Mouse (Mus musculus) kidney, postnatal 14 days (tissue): ENCODE measurements around the gene Dis3l2.
A peak's percentile ranks its signal among the peaks of the same experiment; 100 is the strongest.

Experiments used
- DNase-seq: peaks from one replicate; pipeline ENCODE4 v3.0.0; 2022; ENCODE audit warnings: mixed read lengths

Gene Dis3l2

GRCm38 (mm10) chr1:86925776-86926175 is 222.2 kb downstream of the Dis3l2 start:
- DNase-seq = peak; percentile 55

DNA sequence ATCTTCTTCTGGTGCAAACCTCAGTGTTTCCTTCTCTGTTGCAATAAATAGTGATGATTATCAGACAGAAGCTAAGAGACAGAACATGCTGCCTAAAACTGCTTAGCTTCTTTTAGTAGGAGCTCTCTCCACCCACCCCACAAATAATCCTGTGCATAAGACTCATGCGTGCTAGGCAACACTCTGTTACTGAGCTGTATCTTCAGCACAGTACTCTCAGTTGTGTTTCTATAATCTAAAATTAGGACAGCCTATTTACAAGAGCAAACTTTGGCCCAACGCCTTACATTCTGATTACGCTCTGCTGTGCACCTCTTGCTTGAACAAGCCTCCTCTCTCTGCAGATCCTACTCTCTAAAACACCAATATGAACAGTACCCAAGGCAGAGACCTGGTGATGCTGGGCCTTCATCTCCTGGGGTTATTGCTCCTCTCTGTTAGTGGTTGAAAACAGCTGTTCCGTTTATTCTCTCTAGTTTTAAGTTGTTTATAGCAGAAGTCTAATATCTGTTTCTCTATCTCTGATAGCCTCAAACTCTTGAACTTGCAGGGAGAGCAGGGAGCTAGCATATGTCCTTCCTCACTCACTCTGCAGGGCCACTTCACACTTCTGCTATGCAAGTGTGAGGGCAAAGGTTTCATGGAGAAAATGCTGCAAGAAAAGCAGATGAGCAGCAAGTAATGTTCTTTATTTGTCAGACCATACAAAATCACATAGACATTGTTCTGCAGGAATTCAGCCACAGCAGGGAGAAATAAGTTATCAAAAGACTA is 228.2 kb downstream of the Dis3l2 start:
- no peak for DNase-seq

DNA sequence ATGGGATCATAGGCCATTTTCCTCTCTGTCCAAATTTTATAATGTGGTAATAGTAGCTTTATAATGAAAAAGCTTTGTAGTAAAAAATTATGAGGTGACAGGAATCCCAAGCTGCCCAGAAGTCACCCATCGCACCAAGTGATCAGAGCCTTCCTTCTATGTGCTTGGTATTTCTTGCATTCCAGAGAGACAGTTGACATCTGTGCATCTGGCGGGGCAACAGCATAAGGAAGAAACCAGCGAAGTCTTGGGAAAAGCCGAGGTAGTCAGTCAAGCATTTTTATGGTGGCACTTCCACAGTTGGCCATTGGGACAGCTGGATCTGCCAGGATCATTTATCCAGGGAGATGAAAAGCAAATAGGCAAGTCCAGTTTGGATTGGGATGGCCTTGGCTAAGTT is 229.2 kb downstream of the Dis3l2 start:
- DNase-seq = no peak

- DNase-seq = no peak
These were observed 230.0 kb downstream of the Dis3l2 start for GRCm38 (mm10) chr1:86933656-86934055.

DNA sequence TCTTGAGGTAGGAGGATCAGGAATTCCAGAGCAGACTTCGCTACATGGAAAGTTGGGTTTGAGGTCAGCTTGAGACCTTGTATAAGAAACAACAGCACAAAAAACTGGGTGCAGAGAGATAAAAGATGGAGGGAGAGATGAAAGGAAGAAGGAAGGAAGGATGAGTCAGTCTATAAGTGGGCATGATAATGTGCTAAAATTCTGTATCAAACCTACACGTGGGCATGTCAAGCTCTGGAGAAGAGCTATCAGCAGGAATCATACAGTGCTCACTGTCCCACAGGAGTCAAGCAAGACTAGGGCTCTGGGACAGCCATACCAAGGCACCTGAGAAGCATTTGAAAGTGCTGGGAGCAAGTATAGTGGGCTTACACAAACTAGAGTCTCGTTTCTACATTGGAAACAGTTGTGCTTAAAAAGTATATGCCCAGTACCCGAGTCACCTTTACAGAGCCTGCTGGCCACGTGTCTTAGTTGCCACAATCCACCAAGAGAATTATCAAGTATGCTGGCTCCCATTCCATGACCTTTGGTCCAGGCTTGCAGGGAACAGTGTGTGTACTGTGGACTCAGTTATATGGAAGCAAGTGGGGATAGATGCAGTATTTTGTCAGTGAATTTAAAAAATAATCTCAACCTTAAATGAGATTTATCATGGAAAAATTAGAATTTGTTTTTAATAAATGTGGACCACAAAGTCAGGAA is 248.0 kb downstream of the Dis3l2 start:
- peak; percentile 9 for DNase-seq

DNA sequence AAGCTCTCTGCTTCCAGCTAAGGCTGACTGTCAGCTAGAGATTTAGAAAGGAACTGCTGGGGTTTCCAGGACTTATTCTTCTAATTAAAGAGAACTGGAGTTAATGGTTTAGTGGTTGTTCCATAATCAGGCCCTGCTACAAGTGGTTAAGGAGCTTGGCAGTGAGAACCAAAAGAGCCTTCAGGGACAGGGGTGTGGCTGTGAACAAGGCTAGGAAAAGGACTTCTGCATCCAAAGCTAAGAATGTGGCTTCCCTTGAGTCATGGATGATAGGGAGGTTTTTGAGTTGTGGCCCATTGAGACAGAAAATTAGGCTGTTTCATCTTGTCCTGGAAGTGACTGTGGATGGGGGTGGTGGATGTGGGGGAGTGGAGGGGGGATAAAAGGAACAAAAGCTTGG is 252.2 kb downstream of the Dis3l2 start:
- no peak for DNase-seq

- DNase-seq = peak; percentile 58
These were observed 264.8 kb downstream of the Dis3l2 start for GRCm38 (mm10) chr1:86968261-86968964.

- DNase-seq = no peak
These were observed 265.6 kb downstream of the Dis3l2 start for GRCm38 (mm10) chr1:86969173-86969725.

- DNase-seq = no peak
These were observed 269.1 kb downstream of the Dis3l2 start for GRCm38 (mm10) chr1:86972693-86973092.

- no peak for DNase-seq
These were observed 273.4 kb downstream of the Dis3l2 start for GRCm38 (mm10) chr1:86977018-86977417.

DNA sequence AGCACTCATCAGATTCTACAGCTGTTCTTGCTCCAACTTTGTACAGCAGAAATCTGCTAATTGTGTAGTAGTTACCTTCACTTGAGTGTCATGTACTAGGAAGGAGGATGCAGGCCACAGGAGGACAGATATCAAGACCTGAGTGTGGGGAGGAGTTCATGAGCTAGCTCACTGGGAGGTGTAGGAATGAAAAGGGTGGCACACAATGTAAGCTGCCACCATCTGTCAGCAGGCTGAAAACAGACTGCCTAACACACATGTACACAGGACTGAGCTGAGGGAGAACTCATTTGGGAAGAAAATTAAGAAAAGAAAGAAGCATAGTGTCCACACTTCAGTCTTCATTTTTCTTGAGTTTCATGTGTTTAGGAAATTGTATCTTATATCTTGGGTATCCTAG is 282.8 kb downstream of the Dis3l2 start:
- DNase-seq = no peak

GRCm38 (mm10) chr1:86992849-86993248 is 289.2 kb downstream of the Dis3l2 start:
- no peak for DNase-seq

DNA sequence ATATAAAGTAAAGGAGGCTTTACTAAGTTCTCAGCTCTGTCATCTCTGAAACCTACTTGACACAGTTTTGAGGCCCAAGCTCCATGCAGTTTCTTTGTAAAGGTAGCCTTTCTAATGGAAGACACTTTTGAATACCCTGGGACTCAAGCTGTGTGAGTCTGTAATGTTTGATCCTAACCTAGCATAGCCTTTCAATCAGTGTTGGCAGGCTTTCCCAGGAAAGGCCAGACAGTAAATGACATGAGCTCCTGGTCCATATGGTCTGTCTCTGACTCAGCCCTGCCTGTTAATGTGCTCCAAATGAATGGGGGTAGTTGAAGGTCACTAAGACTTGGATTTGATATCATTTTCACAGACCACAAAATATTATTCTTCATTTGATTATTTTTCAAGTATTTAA is 290.4 kb downstream of the Dis3l2 start:
- DNase-seq = no peak

- no peak for DNase-seq
These were observed 294.4 kb downstream of the Dis3l2 start for GRCm38 (mm10) chr1:86998051-86998450.

DNA sequence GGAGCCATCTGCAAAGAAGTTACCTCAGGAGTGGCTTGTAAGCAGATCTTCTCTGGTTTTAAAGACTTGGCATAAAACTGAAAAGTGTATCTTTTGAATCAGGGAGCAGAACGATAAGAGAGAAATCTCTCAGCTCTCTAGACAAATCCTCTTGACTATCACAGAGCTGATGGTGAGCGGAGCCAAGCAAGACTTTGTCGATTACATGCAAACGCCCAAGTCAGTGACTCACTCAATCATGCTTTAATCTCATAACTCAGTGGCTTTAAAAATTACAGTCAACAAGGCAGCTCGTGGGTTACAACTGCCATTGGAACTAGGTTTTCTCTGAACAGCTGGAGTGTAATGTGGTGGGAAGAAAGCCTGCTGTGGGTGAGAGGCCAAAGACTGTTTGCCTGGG is 297.8 kb downstream of the Dis3l2 start:
- no peak for DNase-seq

- no peak for DNase-seq
These were observed 299.0 kb downstream of the Dis3l2 start for GRCm38 (mm10) chr1:87002545-87003168.

GRCm38 (mm10) chr1:87003169-87003552 is 299.6 kb downstream of the Dis3l2 start:
- DNase-seq = no peak

DNA sequence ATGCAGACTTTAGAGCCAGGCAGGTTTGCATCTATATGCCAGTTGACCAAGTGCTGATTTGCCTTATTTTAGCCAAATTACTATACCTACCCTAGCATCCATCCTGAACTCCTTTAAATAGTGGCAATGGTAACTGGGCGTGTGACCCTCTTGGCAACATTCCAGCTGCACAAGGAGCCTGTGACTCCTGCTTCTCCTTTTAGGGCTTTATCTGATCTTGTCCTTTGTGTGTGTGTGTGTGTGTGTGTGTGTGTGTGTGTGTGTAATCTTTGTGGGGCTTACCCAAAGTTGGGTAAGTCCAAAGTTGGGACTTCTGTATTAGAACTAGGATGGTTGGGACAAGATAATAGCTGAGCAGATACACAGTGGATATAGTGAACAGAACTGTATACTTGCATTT is 302.8 kb downstream of the Dis3l2 start:
- no peak for DNase-seq

GRCm38 (mm10) chr1:87008211-87008610 is 304.6 kb downstream of the Dis3l2 start:
- no peak for DNase-seq

- DNase-seq = no peak
These were observed 305.5 kb downstream of the Dis3l2 start for GRCm38 (mm10) chr1:87009156-87009555.

- peak; percentile 12 for DNase-seq
These were observed 307.2 kb downstream of the Dis3l2 start for GRCm38 (mm10) chr1:87010629-87011330.

GRCm38 (mm10) chr1:87011718-87012117 is 308.1 kb downstream of the Dis3l2 start:
- no peak for DNase-seq
